8 mouse cellular contexts compared by ENCODE assay signal in the genomic region with DNA sequence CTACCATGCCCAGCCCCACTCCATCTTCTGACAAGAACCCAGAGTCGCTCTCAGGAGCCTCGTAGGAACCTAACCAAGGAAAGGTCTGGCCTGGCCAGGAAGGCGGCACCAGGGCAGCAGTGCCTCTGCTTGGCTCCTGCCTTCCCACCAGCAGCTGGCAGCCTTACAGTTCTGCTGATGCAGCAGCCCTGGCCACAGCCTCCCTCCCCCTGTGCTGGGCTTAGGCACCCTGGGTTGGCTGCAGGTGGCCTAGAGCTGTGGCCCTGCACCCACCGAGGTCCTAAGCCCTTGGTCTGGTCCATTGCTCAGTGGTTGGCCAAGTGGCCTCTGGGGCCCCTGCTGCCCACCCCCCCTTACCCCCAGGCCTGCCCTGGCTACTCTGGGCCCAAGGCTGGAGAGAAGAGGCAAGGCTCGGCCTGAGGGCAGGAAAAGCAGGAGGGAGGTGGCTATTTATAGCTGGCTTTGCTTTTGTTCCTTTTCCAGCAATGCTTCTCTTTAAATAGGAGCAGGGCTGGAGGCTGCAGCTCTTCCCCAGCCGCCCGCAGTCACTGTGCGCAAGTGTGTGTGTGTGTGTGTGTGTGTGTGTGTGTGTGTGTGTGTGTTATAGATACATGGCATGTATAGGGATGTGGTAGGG. TPM values are rescaled to one million over a fixed set of nuclear protein-coding genes. Genes with fewer than 3 reads are reported as not detected.
DNase-seq lines count a peak whose midpoint lies in the region; ATAC-seq and TF ChIP-seq lines count a peak whose summit lies in the region.

No protein-coding gene starts in this region.

- POLR2A ChIA-PET in Patski (lab: Charles Lee), result interaction anchor here (0.6 kb wide), 1 partner anchor 36 kb away, joined by 3 read pairs; no protein-coding TSS in a partner anchor

- H3K27ac ChIP-seq in forebrain, embryonic 11.5 days (ENCODE audit: low read depth, low read length), result no peak overlapping the region
- H3K27ac ChIP-seq in hindbrain, embryonic 15.5 days (replicated peaks), result peak overlapping the region; percentile 66
- H3K27ac ChIP-seq in liver, embryonic 15.5 days (replicated peaks), result peak overlapping the region; percentile 59

- no peak overlapping the region; the same call in 1 of the 2 replicates for H3K9ac ChIP-seq in forebrain, embryonic 11.5 days (ENCODE audit: low read length)
- H3K9ac ChIP-seq in hindbrain, embryonic 15.5 days, result no peak overlapping the region
- no peak overlapping the region for H3K9ac ChIP-seq in liver, embryonic 15.5 days

- H3K4me1 ChIP-seq in forebrain, embryonic 11.5 days (replicated peaks; ENCODE audit: control insufficient read depth, insufficient read depth, low read length), result peaks cover 16% of the 10 kb centered on the region
- H3K4me1 ChIP-seq in hindbrain, embryonic 15.5 days (replicated peaks), result peaks cover 42% of the 10 kb centered on the region
- peaks cover 72% of the 10 kb centered on the region for H3K4me1 ChIP-seq in liver, embryonic 15.5 days (replicated peaks)

- DNase-seq in heart, adult 11 months, result peak; percentile 97
- no peak for DNase-seq in heart, postnatal 25 days (ENCODE audit: low spot score)
- DNase-seq in Patski (ENCODE audit: low read depth, low spot score), result no peak
- peak; percentile 57 for DNase-seq in forebrain, embryonic 11.5 days (ENCODE audit: low spot score)
- DNase-seq in urinary bladder, postnatal 4 days (ENCODE audit: low spot score in 2 of 2), result no peak
- DNase-seq in frontal cortex, postnatal 25 days (ENCODE audit: low spot score in 2 of 2), result no peak

- no peaks in the 10 kb centered on the region for H3K27me3 ChIP-seq in Patski
- H3K27me3 ChIP-seq in forebrain, embryonic 11.5 days (ENCODE audit: control insufficient read depth, insufficient read depth, low read length), result no peaks in the 10 kb centered on the region
- no peaks in the 10 kb centered on the region for H3K27me3 ChIP-seq in hindbrain, embryonic 15.5 days
- peaks cover 29% of the 10 kb centered on the region for H3K27me3 ChIP-seq in liver, embryonic 15.5 days

- intact Hi-C loops in heart, postnatal 25 days (cut with DNase I), result no loop called here

- no peaks in the 10 kb centered on the region for H3K9me3 ChIP-seq in forebrain, embryonic 11.5 days (ENCODE audit: control insufficient read depth, low read length)
- no peaks in the 10 kb centered on the region for H3K9me3 ChIP-seq in hindbrain, embryonic 15.5 days
- no peaks in the 10 kb centered on the region for H3K9me3 ChIP-seq in liver, embryonic 15.5 days (replicated peaks)

- no peak overlapping the region for H3K4me3 ChIP-seq in forebrain, embryonic 11.5 days (ENCODE audit: low read depth, low read length)
- H3K4me3 ChIP-seq in hindbrain, embryonic 15.5 days, result no peak overlapping the region
- H3K4me3 ChIP-seq in liver, embryonic 15.5 days (replicated peaks), result no peak overlapping the region

- no peak for TF ChIP-seq CTCF in Patski (IDR thresholded peaks at IDR 0.05)

- in situ Hi-C loops in Patski (cut with MboI; ENCODE audit: low pct_unique_long_range_greater_than_20kb), result no loop called here

- no peak overlapping the region for H3K4me2 ChIP-seq in forebrain, embryonic 11.5 days (ENCODE audit: low read depth, low read length, severe bottlenecking)
- H3K4me2 ChIP-seq in hindbrain, embryonic 15.5 days, result no peak overlapping the region
- no peak overlapping the region for H3K4me2 ChIP-seq in liver, embryonic 15.5 days

- WGBS in forebrain, embryonic 11.5 days, result 39% methylated on average over 8 of the region's 8 CpGs
- WGBS in hindbrain, embryonic 15.5 days, result 51% methylated on average over 8 of the region's 8 CpGs
- WGBS in liver, embryonic 15.5 days (ENCODE audit: insufficient replicate concordance), result 61% methylated on average over 8 of the region's 8 CpGs

- ATAC-seq in Patski, result peak; percentile 61
- ATAC-seq in forebrain, embryonic 11.5 days (replicated peaks; ENCODE audit: low FRiP score), result no peak
- ATAC-seq in hindbrain, embryonic 15.5 days (ENCODE audit: low FRiP score, low read depth), result peak; percentile 11; the same call in 1 of the 2 replicates
- ATAC-seq in liver, embryonic 15.5 days (ENCODE audit: insufficient read depth), result no peak

- CTCF ChIA-PET in Patski (lab: Charles Lee), result interaction anchor here (1.0 to 4.5 kb wide), 2 partner anchors 20 to 79 kb away, joined by 4 to 14 read pairs; no protein-coding TSS in a partner anchor

- H3K36me3 ChIP-seq in forebrain, embryonic 11.5 days (ENCODE audit: control insufficient read depth, insufficient read depth, low read length), result no peaks in the 10 kb centered on the region
- no peaks in the 10 kb centered on the region for H3K36me3 ChIP-seq in hindbrain, embryonic 15.5 days
- H3K36me3 ChIP-seq in liver, embryonic 15.5 days (replicated peaks), result no peaks in the 10 kb centered on the region

RNA-seq across cellular contexts. Expression of gene Rtn4rl1, which starts 18.6 kb away (rescaled TPM):
- total RNA-seq in heart, postnatal 25 days (2021), result 1 to 10 TPM; 9.7 to 9.8 TPM
- 18.7 TPM for polyA plus RNA-seq in Patski (2021)
- polyA plus RNA-seq in forebrain, embryonic 11.5 days (2014; fragmentation: Nextera tagmentation; extraction: Ambion mirVana), result 1.0 and 1.1 TPM in 2 replicates
- polyA plus RNA-seq in hindbrain, embryonic 15.5 days (2015; fragmentation: Nextera tagmentation; extraction: Ambion mirVana), result 11.7 and 12.6 TPM in 2 replicates
- 0.74 and 0.88 TPM in 2 replicates for polyA plus RNA-seq in liver, embryonic 15.5 days (2015; fragmentation: Nextera tagmentation; extraction: Ambion mirVana)

RNA-seq across cellular contexts. Expression of gene Dph1, which starts 21.1 kb away (rescaled TPM):
- 1 to 10 TPM; 7.4 to 9.0 TPM for total RNA-seq in heart, postnatal 25 days (2021)
- polyA plus RNA-seq in Patski (2021), result 43.1 TPM
- polyA plus RNA-seq in forebrain, embryonic 11.5 days (2014; fragmentation: Nextera tagmentation; extraction: Ambion mirVana), result 21.8 and 24.0 TPM in 2 replicates
- polyA plus RNA-seq in hindbrain, embryonic 15.5 days (2015; fragmentation: Nextera tagmentation; extraction: Ambion mirVana), result 14.0 and 15.9 TPM in 2 replicates
- 10.9 and 11.6 TPM in 2 replicates for polyA plus RNA-seq in liver, embryonic 15.5 days (2015; fragmentation: Nextera tagmentation; extraction: Ambion mirVana)

RNA-seq across cellular contexts. Expression of gene Ovca2, which starts 33.5 kb away (rescaled TPM):
- total RNA-seq in heart, postnatal 25 days (2021), result 1 to 10 TPM; 6.0 to 6.1 TPM
- polyA plus RNA-seq in Patski (2021), result 20.4 TPM
- polyA plus RNA-seq in forebrain, embryonic 11.5 days (2014; fragmentation: Nextera tagmentation; extraction: Ambion mirVana), result 32.7 and 34.4 TPM in 2 replicates
- polyA plus RNA-seq in hindbrain, embryonic 15.5 days (2015; fragmentation: Nextera tagmentation; extraction: Ambion mirVana), result 14.3 and 14.8 TPM in 2 replicates
- 9.2 and 10.2 TPM in 2 replicates for polyA plus RNA-seq in liver, embryonic 15.5 days (2015; fragmentation: Nextera tagmentation; extraction: Ambion mirVana)

RNA-seq across cellular contexts. Expression of gene Hic1, which starts 42.8 kb away (rescaled TPM):
- total RNA-seq in heart, postnatal 25 days (2021), result 10 to 100 TPM; 15.3 to 19.2 TPM
- polyA plus RNA-seq in Patski (2021), result 0.17 TPM
- polyA plus RNA-seq in forebrain, embryonic 11.5 days (2014; fragmentation: Nextera tagmentation; extraction: Ambion mirVana), result 0.86 and 1.1 TPM in 2 replicates
- 4.2 and 4.8 TPM in 2 replicates for polyA plus RNA-seq in hindbrain, embryonic 15.5 days (2015; fragmentation: Nextera tagmentation; extraction: Ambion mirVana)
- polyA plus RNA-seq in liver, embryonic 15.5 days (2015; fragmentation: Nextera tagmentation; extraction: Ambion mirVana), result 1.3 and 1.5 TPM in 2 replicates

Comparison
In these comparisons a context has a peak if more than half of its experiments do, and no peak if none do; other contexts are left out.
1. DNase-seq: peak in heart, adult 11 months (single experiment) and forebrain, embryonic 11.5 days (single experiment); none in heart, postnatal 25 days (single experiment), Patski (single experiment), urinary bladder, postnatal 4 days (0 of 2) and frontal cortex, postnatal 25 days (0 of 2).
2. ATAC-seq: peak in Patski (single experiment) and hindbrain, embryonic 15.5 days (single experiment); none in forebrain, embryonic 11.5 days (single experiment) and liver, embryonic 15.5 days (single experiment).